Mouse (Mus musculus) naive thymus-derived CD4-positive, alpha-beta T cell, adult 2 months (primary cell): Measurements from ENCODE around the gene Clec1b.

ENCODE experiments used
- DNase-seq: peaks from one replicate; pipeline ENCODE4 v3.0.0-alpha.2; 2011; ENCODE audit warnings: low read depth

Clec1b gene

GRCm38 (mm10) chr6:129396997-129397396, at the start of gene Clec1b:
TSS of gene Clec1b (plus strand) at chr6:129397297.
- no peak for DNase-seq

- DNase-seq: no peak
Observed at GRCm38 (mm10) chr6:129349524-129350352, 47.4 kb upstream of the Clec1b start.

GRCm38 (mm10) chr6:129351091-129351490, 46.0 kb upstream of the Clec1b start:
- no peak for DNase-seq

- no peak for DNase-seq
Observed at GRCm38 (mm10) chr6:129355774-129356173, 41.3 kb upstream of the Clec1b start.

- DNase-seq: no peak
Observed at GRCm38 (mm10) chr6:129356430-129356829, 40.7 kb upstream of the Clec1b start.

- DNase-seq: no peak
Observed at GRCm38 (mm10) chr6:129359515-129359914, 37.6 kb upstream of the Clec1b start.

GRCm38 (mm10) chr6:129363942-129364341, 33.2 kb upstream of the Clec1b start:
- no peak for DNase-seq

- DNase-seq: peak; percentile 74
Observed at GRCm38 (mm10) chr6:129365959-129366359, 31.1 kb upstream of the Clec1b start.

- DNase-seq: no peak
Observed at GRCm38 (mm10) chr6:129369374-129370132, 27.5 kb upstream of the Clec1b start.

- no peak for DNase-seq
Observed at GRCm38 (mm10) chr6:129374937-129375471, 22.1 kb upstream of the Clec1b start.

GRCm38 (mm10) chr6:129380454-129380853, 16.6 kb upstream of the Clec1b start:
- DNase-seq: no peak

GRCm38 (mm10) chr6:129381736-129382135, 15.4 kb upstream of the Clec1b start:
- DNase-seq: no peak

- DNase-seq: no peak
Observed at GRCm38 (mm10) chr6:129383466-129383865, 13.6 kb upstream of the Clec1b start.

- DNase-seq: no peak
Observed at GRCm38 (mm10) chr6:129385000-129385399, 12.1 kb upstream of the Clec1b start.

- DNase-seq: no peak
Observed at GRCm38 (mm10) chr6:129385774-129386173, 11.3 kb upstream of the Clec1b start, which contains the start of gene Clec12b. TSS of gene Clec12b (minus strand) at chr6:129385874.

GRCm38 (mm10) chr6:129393087-129393720, 3.9 kb upstream of the Clec1b start:
- peak; percentile 16 for DNase-seq

- no peak for DNase-seq
Observed at GRCm38 (mm10) chr6:129393732-129394131, 3.4 kb upstream of the Clec1b start.

GRCm38 (mm10) chr6:129399945-129400344, 2.8 kb downstream of the Clec1b start:
- DNase-seq: no peak

- DNase-seq: no peak
Observed at GRCm38 (mm10) chr6:129402404-129402803, 5.3 kb downstream of the Clec1b start.

GRCm38 (mm10) chr6:129403391-129403790, 6.3 kb downstream of the Clec1b start:
- DNase-seq: no peak

- no peak for DNase-seq
Observed at GRCm38 (mm10) chr6:129405999-129406398, 8.9 kb downstream of the Clec1b start.

GRCm38 (mm10) chr6:129407324-129407723, 10.2 kb downstream of the Clec1b start:
- no peak for DNase-seq
